Mouse (Mus musculus) thymus, adult 2 months (tissue): ENCODE results near the gene Exosc5.
A peak's percentile ranks its signal among the peaks of the same experiment; 100 is the strongest.

Source experiments
- CTCF ChIP-seq: fragments of 200-500 bp; IDR thresholded peaks from 2 replicates; pipeline ENCODE4 v1.5.1; 2012; ENCODE audit warnings: mild to moderate bottlenecking, control low read depth, low read length, moderate library complexity, borderline replicate concordance; ENCODE audit not compliant: control insufficient read depth, poor library complexity, insufficient read depth; ENCODE audit errors: extremely low read depth
- POLR2A ChIP-seq: fragments of 200-500 bp; IDR thresholded peaks from 2 replicates; pipeline ENCODE4 v1.6.1; 2012; ENCODE audit warnings: mild to moderate bottlenecking, low read length, control low read depth, moderate library complexity; ENCODE audit not compliant: control insufficient read depth, poor library complexity, insufficient read depth; ENCODE audit errors: extremely low read depth

- no peak for TF ChIP-seq POLR2A
- peak; percentile 78 for TF ChIP-seq CTCF
These were observed 28.9 kb downstream of the Exosc5 start for GRCm38 (mm10) chr7:25687811-25688401.
